Mouse (Mus musculus): ENCODE data around the gene Ptprcap. TPM values are rescaled to one million over a fixed set of nuclear protein-coding genes. Genes with fewer than 3 reads are reported as not detected.

Gene Ptprcap
- polyA plus RNA-seq, 1 experiment, result 5.6 TPM

DNA sequence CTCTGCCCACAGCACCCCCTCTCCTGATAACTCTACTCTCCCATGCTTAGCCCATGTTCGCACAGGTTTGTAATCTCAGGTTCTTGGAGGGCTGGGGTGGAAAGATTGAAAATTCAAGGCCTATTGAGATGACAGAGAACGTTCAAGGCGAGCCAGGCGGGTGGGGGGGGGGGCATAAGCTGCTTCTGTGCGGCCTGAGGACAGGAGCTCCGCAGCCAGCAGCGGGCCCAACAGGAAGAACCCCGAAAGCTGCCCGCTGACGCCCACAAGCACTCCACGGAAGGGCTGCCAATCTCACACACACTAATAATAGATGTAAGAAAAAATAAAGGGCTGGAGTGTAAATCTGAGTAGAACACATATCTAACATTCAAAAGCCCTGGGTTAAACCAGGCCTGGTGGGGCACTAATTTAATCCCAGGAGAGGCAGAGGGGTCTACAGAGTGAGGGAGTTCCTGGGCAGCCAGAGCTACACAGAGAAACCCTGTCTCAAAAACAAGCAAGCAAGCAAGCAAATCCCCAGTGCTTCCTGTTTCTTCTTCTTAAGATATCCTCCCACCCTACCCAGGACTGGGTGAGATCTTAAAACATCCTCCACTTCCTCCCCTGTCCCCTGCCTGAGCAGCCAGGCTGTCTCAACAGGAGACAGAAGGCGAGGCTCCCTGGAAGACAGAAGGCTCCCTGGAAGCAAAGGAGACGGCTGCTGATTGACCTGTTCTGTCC lies 50.4 kb downstream of the Ptprcap start:
- no peak overlapping the region for H3K4me3 ChIP-seq (replicated peaks)
- peaks cover 61% of the 10 kb centered on the region for H3K27me3 ChIP-seq (ENCODE audit: control insufficient read depth)
- H3K36me3 ChIP-seq (ENCODE audit: control insufficient read depth), result peaks cover 18% of the 10 kb centered on the region
- no peak for TF ChIP-seq TAL1 (IDR thresholded peaks at IDR 0.05; ENCODE audit: low read length)
- no peak for TF ChIP-seq GATA1 (IDR thresholded peaks at IDR 0.05; ENCODE audit: low read length)
- peaks cover 44% of the 10 kb centered on the region for H3K4me1 ChIP-seq (ENCODE audit: control insufficient read depth)
- H3K9me3 ChIP-seq (ENCODE audit: control insufficient read depth, low read length), result no peaks in the 10 kb centered on the region

DNA sequence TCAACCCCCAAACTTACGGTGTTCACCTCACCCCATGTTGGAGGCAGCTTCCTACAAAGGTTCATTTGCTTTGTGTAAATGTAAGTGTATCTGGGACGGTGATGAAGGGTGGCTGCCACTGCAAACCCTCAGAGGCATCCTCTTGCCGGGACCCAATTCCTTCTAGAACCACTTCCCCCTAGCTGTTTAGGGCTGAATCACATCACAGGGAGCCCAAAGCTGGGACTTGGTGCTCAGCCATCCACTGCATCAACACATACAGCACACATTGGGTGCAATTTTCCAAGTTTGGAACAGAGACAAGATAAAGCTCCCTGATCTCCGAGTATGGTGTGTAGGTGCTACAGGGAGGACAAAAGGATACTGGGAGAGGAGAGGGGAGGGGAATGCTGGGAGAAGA lies 51.5 kb downstream of the Ptprcap start:
- TF ChIP-seq GATA1 (IDR thresholded peaks at IDR 0.05; ENCODE audit: low read length), result no peak
- no peak for TF ChIP-seq TAL1 (IDR thresholded peaks at IDR 0.05; ENCODE audit: low read length)
- Histone ChIP-seq H3K9me3 (ENCODE audit: control insufficient read depth, low read length) (no peaks in the 10 kb centered on the region), H3K4me1 (ENCODE audit: control insufficient read depth) (peaks cover 38% of the 10 kb centered on the region), H3K27me3 (ENCODE audit: control insufficient read depth) (peaks cover 70% of the 10 kb centered on the region), H3K36me3 (ENCODE audit: control insufficient read depth) (peaks cover 7% of the 10 kb centered on the region), H3K4me3 (replicated peaks) (no peak overlapping the region)

Other genes starting within 250 kb of the Ptprcap start
- 0.96 and 1.2 TPM in 2 replicates for gene Tcirg1, start 246.5 kb upstream of the Ptprcap start, polyA plus RNA-seq (2012)
- 6.4 and 20.4 TPM in 2 replicates for gene Ndufs8, start 240.8 kb upstream of the Ptprcap start, polyA plus RNA-seq (2012)
- gene Aldh3b1, start 223.8 kb upstream of the Ptprcap start, polyA plus RNA-seq (2012), result not detected in 2 replicates
- 0.65 and 0.77 TPM in 2 replicates for gene Unc93b1, start 218.4 kb upstream of the Ptprcap start, polyA plus RNA-seq (2012)
- gene Aldh3b3, start 195.0 kb upstream of the Ptprcap start, polyA plus RNA-seq (2012), result 0.01 TPM in 1 of 2 replicates, not detected in the other
- gene Aldh3b2, start 181.3 kb upstream of the Ptprcap start, polyA plus RNA-seq (2012), result 0.11 and 0.20 TPM in 2 replicates
- 0.10 TPM in 1 of 2 replicates, not detected in the other for gene Acy3, start 167.0 kb upstream of the Ptprcap start, polyA plus RNA-seq (2012)
- not detected in 2 replicates for gene Tbx10, start 160.9 kb upstream of the Ptprcap start, polyA plus RNA-seq (2012)
- 0.45 and 0.73 TPM in 2 replicates for gene Nudt8, start 153.0 kb upstream of the Ptprcap start, polyA plus RNA-seq (2012)
- 0.05 TPM in 2 replicates for gene Gm49405, start 153.0 kb upstream of the Ptprcap start, polyA plus RNA-seq (2012)
- gene Doc2g, start 150.3 kb upstream of the Ptprcap start, polyA plus RNA-seq (2012), result 0.06 and 0.07 TPM in 2 replicates
- gene Ndufv1, start 140.8 kb upstream of the Ptprcap start, polyA plus RNA-seq (2012), result 47.7 and 49.2 TPM in 2 replicates
- 14.9 and 28.9 TPM in 2 replicates for gene Gstp1, start 115.6 kb upstream of the Ptprcap start, polyA plus RNA-seq (2012)
- not detected in 2 replicates for gene Gstp2, start 107.6 kb upstream of the Ptprcap start, polyA plus RNA-seq (2012)
- gene Gstp3, start 94.0 kb upstream of the Ptprcap start, polyA plus RNA-seq (2012), result 1.3 TPM in 2 replicates
- gene Cabp2, start 72.0 kb upstream of the Ptprcap start, polyA plus RNA-seq (2012), result not detected in 2 replicates
- gene Cdk2ap2, start 56.4 kb upstream of the Ptprcap start, polyA plus RNA-seq (2012), result 11.2 and 12.1 TPM in 2 replicates
- 0.66 and 0.94 TPM in 2 replicates for gene Pitpnm1, start 53.6 kb upstream of the Ptprcap start, polyA plus RNA-seq (2012)
- 23.9 and 25.1 TPM in 2 replicates for gene Aip, start 27.7 kb upstream of the Ptprcap start, polyA plus RNA-seq (2012)
- gene Gpr152, start 13.8 kb upstream of the Ptprcap start, polyA plus RNA-seq (2012), result 0.01 TPM in 1 of 2 replicates, not detected in the other
- 0.05 TPM in 2 replicates for gene Cabp4, start 9.6 kb upstream of the Ptprcap start, polyA plus RNA-seq (2012)
- gene Coro1b, start 5.0 kb upstream of the Ptprcap start, polyA plus RNA-seq (2012), result 6.2 and 7.5 TPM in 2 replicates
- 24.5 and 32.5 TPM in 2 replicates for gene Rps6kb2, start 9.8 kb downstream of the Ptprcap start, polyA plus RNA-seq (2012)
- not detected in 2 replicates for gene Carns1, start 21.9 kb downstream of the Ptprcap start, polyA plus RNA-seq (2012)
- gene Tbc1d10c, start 37.7 kb downstream of the Ptprcap start, polyA plus RNA-seq (2012), result 0.18 and 0.22 TPM in 2 replicates
- 42.7 and 52.0 TPM in 2 replicates for gene Ppp1ca, start 38.5 kb downstream of the Ptprcap start, polyA plus RNA-seq (2012)
- 2.6 and 3.9 TPM in 2 replicates for gene Rad9a, start 48.1 kb downstream of the Ptprcap start, polyA plus RNA-seq (2012)
- gene Clcf1, start 60.6 kb downstream of the Ptprcap start, polyA plus RNA-seq (2012), result not detected in 2 replicates
- gene AC109138.7, start 60.8 kb downstream of the Ptprcap start, polyA plus RNA-seq (2012), result 0.22 TPM in 1 of 2 replicates, not detected in the other
- 0.49 and 0.74 TPM in 2 replicates for gene Pold4, start 78.3 kb downstream of the Ptprcap start, polyA plus RNA-seq (2012)
- 0.19 and 0.24 TPM in 2 replicates for gene Ssh3, start 115.6 kb downstream of the Ptprcap start, polyA plus RNA-seq (2012)
- gene Ankrd13d, start 129.5 kb downstream of the Ptprcap start, polyA plus RNA-seq (2012), result 0.22 and 0.38 TPM in 2 replicates
- gene Grk2, start 152.6 kb downstream of the Ptprcap start, polyA plus RNA-seq (2012), result 20.9 and 22.2 TPM in 2 replicates
- gene Kdm2a, start 244.7 kb downstream of the Ptprcap start, polyA plus RNA-seq (2012), result 1.3 and 2.7 TPM in 2 replicates

Data from erythroblast, embryonic 14.5 days (primary cell).